Mouse (Mus musculus) liver, adult 2 months (tissue): ENCODE data around the gene Zdhhc8.

Experiments
- CTCF ChIP-seq: fragments of 200-500 bp; IDR thresholded peaks from 2 replicates; pipeline ENCODE4 v1.5.1; 2011; ENCODE audit warnings: low read depth, low read length, control low read depth
- POLR2A ChIP-seq: fragments of 200-500 bp; IDR thresholded peaks from 2 replicates; pipeline ENCODE4 v1.6.1; 2011; ENCODE audit warnings: low read length, control low read depth; ENCODE audit not compliant: insufficient read depth; ENCODE audit errors: extremely low read depth

DNA sequence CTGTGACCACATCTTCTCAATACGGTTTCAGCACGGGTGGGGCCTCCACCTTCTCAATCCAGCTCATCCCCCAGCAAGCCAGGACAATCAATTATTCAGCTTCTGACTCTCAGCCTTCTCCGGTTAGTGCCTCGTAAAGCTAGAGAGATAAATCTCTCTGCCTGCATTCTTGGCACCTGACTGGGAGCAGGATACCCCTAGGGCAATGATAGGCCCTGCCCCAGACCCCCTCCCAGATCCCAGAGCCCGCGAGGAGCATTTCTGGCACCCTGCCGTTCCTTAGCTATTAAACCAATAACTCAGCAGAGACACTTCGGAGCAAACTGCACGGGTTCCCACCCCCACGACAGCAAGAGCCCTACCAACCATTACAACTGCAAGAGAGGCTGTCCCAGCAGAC lies 53.5 kb downstream of the Zdhhc8 start:
- no peak for TF ChIP-seq POLR2A
- TF ChIP-seq CTCF = no peak
